Mouse (Mus musculus) cerebellum, adult 18-20 months (tissue): Measurements from ENCODE around the gene Nedd9.

Source experiments
- DNase-seq, 2 experiments: peaks; one replicate each; pipeline ENCODE4 v3.0.0; 2021

Gene Nedd9

DNA sequence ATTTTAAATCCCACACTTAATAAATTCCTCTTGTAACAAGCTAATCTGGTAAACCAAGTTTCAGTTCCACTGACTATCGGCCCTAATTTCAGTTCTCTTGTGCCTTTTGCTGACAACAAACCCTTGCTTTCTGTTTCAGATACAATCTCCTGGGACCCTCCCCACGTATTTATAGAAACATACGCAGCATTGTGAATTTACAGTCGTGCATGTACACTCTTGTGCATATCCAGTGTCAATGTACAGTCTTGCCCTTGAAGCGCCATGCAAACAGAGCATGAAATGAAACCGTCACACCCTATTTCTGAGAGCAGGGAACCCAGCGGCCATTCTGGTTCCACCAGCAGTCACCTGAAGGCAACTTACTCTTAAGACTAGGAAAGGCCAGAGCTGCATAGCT, 4.4 kb upstream of the Nedd9 start:
- DNase-seq: no peak

DNA sequence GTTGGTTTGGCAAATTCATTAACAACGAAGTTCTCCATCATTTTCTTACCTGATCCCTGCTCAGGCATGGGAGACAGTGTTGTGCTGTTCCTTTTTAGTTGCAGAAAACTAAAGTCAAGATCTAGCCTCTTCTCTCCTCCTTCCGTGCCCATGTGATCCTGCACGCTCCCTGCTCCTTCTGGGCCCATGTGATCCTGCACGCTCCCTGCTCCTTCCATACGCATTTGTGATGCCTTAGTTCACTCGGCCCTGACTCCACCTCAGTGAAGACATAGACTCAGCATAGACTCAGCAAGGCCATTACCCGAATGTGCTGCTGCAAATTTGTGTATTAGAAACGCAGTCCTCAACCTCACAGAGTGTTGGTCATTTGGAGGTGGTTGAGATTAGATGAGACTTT, 3.1 kb upstream of the Nedd9 start:
- no peak for DNase-seq

DNA sequence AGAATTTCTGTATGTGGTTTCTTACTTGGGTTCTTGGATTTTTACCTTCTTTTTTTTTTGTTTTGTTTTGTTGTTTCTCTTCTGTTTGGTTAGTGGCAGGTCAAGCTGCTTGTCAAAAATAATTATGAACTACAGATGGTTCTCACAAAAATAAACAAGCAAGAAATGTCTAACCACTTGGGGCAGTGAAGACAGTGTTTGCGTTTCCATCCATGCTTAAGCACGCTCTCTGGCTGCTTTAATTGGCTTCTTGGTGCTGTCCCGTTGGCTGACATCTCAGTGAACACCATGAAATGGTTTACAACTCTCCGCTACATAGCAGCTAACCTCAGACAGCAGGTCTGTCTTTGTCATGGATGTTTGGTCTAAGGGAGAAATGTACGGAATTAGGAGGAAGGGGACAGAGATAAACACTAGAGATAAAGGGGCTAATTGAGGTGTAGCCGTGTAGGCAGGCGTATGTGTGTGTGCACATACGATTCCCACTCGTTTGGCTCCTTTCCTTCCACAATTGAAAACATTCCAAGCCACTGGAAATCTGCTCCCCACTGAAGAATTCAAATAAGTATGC, 2.6 kb upstream of the Nedd9 start:
- no peak for DNase-seq

DNA sequence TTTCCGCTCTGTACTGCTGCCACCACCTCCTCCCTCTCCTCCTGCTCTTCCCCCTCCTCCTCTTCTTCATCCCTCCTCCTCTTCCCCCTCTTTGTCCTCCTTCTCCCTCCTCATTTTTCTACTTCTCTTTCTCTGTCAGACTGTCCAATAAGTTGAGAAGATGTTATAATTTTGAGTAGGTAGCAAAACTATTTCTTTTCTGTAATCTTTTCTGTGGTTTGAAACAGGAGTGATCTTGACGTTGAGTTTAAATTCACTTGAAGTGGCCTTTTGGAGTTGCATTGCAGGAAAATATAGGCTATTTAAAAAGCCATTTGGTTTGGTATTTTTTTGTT, 214 bp upstream of the Nedd9 start:
- no peak for DNase-seq

DNA sequence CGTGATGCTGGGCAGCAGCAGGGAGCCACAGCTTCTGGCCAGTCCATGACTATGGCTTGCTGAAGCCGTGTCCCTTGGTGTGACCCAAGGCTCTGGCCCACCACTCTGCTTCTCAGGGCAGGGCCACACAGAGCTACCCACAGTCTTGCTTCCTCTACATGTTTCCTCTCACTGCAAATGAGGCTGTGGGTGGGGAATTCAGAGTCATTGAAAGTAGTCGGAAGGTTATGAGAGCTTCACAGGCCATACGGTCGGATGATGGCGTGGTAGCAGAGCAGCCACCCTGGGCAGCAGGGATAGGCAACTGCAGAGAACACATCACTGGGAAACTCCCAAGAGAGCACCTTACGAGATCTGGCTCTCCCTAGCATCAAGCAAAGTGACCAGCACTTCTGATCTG, 3.2 kb downstream of the Nedd9 start:
- DNase-seq: no peak

DNA sequence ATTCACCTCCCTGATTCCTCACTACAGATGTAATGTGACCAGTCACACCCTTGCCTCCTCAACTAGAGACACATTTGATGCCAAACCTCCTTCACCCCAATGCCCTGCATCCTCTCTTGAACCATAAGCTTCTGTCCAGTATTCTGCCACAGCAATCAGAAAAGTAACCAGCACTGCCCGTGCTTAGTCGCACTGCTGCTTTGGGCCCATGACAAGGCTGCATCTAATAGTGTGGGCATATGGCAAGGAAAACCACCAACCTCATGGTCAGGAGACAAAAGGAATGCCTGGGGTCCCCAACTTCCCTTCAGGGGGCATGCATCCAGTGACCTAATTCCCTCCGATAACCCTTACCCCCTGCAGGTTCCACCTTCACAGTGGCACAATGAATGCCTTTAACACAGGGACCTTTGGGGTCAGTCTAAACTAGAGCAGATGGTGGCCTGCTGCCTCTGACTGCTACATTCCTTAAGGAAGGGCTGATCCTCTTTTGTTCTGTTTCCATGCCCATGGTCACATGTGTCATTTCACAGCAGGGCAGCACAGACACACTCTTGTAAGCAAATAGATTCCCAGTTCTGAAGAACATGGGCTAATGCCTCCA, 4.7 kb downstream of the Nedd9 start:
- no peak for DNase-seq

DNA sequence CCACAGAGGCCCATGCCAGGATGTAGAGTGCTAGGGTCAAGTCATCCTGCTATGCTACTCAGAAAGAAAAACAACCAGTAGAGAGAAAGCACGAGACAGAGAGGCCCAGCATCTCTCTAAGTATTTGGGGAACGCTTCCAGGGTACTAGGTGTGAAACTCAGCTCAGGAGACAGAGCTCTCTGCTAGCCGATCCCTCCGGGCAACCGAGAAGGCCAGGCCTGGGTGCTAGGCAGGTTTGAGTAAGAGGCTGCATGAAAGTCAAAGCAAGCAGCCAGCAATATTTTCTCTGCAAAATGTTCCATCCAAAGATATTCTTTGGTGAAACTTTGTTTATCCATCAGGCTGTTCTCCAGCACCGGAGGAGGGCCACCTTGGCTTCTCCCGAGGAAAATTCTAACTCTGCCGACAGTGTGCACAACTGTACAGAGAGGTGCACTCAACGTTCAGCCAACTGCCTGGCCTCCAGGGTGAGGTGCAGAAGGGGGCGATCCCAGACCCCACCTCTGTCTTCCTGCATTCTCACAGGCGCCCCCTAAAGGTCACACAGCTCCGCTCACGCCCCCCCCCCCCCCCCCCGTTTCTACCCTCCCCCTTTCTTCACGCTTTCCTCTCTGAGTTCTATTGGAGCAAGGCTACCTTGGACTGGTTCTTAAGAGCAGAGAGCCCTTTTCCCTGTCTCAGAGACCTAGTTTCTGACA, 7.3 kb downstream of the Nedd9 start:
- DNase-seq: no peak

DNA sequence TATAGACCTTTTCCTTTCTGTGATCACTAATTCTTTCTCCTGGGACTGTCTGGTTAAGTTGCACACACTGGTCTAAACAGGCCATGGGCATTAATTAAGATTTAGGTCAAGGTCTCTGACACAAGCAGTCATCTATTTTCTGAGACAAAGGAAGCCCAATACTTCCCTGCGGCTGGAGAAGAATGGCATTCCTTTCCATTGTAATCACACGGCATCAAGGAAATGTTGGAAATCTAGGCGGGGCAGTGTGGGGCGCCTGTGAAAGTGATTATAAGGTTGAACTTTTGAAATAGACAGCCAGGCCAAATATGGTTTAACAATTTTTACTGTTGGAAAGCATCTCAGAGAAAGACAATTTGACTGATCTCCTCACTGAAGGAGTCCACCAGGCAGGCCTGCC, 10.9 kb downstream of the Nedd9 start:
- no peak for DNase-seq

DNA sequence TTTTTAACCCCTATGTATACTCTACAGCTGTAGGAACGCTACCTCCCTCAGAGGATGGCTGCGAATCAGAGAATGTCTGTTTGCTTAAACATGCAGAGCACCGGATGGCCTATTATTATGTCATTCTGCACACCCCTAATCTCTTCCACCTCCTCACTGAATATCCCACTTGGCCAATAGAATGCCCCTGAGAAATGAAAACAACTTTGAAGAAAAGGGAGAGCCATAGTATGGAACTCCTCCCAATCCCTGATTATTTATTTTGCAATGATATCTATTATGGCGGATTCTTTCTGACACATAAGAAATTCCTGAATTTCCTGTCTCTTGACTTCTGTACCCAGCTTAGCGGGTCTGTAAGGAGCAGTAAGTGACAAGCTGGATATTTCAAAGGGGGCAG, 12.8 kb downstream of the Nedd9 start:
- no peak for DNase-seq

DNA sequence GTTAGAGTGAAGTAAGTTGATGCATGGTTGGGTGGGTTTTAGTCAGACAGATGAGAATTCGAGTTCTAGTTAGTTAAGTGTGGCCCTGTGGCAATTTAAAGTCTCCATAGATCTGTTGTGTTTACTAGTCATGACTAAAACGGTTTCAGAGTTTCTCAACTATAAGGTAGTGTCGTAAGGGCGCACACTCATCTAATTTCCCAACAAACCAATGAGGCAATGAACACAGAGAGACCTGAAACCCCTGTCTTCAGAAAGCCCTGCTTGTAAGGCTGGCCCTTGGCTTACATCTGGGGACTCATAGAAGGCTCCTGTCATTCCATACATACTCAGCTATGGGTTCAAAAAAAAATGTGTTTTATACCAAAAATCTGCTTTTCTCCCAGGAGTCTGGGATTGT, 13.7 kb downstream of the Nedd9 start:
- no peak for DNase-seq

DNA sequence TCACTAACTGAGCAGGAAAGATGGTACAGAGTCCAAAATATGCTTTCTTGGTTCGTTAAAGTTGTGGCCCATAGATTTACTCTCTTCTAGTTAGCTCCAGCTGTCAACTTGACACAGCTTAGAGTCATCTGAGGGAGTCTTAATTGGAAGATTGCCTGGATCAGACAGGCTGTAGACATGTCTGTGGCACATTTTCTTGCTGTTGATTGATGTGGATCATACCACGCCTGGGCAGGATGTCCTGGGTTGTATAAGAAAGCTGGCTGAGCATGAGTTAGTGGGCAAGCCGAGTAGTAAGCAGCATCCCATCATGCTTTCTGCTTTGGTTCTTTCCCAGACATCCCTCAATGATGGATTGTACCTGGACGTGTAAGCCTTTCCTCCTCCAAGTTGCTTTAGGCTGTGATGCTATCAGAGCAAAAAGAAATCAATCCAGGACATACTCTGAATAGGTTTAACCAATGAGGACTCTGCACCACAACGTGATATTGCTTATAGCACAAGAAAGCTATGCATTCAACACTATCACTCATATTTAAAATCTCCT, 14.2 kb downstream of the Nedd9 start:
- no peak for DNase-seq

DNA sequence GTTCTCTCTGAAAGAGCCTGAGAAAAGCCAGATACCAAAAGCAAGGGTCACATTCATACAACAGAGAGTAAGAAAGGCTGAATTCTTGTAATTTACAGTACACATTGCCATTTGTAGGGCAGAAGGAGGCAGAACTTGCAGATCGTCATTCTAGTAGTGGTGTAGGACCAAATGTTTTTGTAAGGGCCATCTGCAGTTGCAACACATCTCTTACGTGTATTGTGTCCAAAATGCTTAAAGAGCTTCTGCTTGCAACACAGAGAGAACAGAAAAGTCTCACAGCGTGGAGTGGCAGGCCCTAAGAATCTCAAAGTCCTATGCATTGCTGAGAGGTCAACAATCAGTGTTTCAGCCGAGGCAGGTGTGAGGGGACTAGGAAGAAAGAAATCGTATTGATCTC, 18.9 kb downstream of the Nedd9 start:
- DNase-seq: no peak

DNA sequence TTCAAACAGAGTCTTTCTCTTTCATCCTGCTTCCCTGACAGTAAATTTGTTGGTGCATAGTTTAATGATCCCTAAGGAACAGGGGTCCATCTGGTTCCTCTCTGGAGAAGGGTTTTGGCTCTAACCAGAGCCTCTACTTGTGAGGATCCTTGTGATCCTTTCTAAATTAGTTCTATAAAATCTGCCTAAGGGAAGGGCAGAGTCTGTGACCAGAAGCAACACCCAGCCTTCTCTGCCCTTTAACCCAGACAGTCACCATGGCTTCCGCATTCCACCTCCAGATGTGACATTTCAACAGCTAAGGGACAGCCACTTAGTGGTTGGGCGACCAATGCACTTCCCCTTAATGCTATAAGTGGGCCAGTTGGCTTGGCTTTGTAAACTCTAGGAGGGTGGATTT, 20.1 kb downstream of the Nedd9 start:
- no peak for DNase-seq

DNA sequence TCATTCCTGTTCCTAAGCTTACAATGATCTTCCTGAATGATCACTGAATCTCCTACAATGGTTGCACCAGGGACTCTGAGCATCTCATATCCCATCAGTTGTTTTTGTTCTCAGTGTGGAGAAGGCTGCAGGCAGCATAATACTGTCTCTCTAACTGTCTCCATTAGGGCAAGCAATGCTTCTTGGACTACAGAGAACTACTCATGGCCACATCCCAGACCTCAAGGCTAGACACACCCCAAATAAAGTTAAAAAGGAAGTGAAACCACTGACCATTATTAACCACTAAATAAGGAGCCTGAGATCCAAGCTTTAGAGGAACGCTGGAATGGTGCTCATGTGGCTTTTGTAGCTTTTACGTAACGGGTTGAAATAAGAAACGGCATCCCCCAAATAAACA, 20.5 kb downstream of the Nedd9 start:
- no peak for DNase-seq

DNA sequence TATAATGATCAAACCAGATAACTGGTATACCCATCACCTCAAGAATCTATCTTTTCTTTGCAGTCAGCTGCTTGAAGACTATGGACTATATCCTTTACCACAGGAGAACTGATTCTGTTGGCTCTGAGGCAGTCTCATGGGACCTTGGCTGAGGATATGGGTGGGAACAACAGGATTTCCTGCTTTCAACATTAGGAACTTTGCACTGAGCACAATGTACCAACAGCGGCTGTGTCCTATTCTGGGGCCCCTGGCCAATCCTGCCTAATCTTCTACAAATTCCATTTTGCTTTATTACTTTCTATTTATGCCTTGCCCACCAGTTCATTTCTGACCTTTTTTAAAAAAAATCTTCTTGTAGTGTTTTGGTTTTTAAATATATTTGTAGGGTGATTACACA, 21.0 kb downstream of the Nedd9 start:
- no peak for DNase-seq

DNA sequence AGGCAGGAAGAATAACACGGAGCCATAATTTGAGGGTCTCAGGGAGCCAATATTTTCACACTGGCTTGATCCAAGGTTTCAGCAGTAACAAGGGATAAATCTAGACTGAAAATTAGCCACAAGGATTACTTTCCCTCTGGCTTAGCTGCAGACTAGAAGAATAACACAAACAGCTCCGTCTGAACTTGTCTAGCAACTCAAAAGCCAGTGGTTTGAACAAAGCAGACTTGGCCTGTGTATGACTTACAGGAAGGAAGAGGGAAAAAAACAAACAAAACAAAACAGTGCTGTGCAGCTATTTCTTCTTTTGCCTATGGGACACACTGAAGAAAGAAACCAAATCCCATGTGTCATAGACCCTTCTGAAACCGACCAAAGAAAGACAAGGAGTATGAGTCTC, 25.7 kb downstream of the Nedd9 start:
- no peak for DNase-seq

DNA sequence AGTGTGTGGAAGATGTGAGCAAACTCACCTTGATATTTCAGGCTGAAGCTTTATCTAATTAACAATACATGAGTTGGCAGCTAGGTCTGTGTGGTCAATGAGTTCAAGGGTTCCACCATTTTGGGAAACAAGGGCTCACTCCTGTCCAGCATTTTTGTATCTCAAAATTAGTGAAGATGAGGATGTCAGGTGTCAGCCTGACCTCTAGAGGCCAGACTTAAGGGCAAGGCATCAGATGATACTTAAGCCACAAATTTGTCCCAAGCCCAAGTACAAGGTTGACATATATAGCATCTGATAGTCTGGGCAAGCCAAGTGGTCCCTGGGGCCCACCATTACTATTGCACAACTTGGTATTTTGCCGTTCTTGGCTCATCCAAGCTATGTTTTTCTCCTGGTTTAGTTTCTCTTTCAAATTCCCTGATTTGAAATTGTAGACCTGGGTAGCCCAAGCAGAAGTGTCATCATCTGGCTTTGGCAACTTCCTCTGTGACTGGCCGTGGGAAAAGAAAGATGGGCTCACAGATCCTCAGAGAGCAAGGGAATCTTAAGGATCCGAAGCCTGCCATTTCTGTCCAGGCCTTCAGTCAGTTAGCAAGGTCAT, 27.4 kb downstream of the Nedd9 start:
- DNase-seq: no peak

DNA sequence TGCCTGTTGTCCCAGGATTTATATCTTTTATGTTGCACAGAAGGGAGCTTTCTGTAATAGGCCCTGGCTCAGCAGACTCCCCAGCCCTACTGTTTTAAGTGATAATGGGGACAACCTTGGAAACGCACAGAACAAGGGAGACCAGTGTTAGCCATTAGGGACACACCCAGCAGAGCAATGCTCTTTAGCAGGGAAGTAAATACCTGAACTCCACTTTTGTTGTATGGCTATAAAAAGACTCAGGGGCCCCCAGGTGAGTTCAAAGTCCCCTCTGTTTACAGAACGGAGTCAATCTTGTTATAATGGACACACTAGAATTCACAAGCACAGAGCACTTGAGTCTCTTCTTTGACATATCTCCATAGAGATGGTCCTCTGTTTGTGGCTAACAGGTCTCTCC, 28.5 kb downstream of the Nedd9 start:
- no peak for DNase-seq

DNA sequence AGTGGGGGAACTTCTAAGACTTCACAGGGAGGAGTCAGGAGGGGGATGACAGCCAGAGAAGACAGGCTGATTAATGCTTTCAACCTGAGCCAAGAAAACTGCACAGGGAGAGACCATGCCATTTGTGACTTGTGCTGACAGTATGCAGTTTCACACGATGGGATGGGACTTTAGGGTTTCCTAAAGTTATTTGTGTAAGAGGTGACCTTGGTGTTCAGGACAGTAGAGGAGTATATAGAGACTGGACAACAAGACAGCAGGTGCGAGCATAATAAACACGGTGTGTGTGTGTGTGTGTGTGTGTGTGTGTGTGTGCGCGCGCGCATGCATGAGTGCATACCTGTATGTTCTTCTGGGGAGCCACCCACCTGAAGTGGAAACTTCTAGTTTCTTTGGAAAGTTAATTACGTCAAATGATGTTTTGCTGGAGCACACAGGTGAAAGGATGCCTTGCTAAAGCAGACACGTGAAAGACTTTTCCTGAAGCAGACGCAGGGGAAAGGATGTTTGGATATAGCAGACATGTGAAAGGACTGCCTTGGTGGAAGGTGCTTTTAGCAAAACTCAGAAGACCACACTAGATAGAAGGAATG, 29.3 kb downstream of the Nedd9 start:
- no peak for DNase-seq

DNA sequence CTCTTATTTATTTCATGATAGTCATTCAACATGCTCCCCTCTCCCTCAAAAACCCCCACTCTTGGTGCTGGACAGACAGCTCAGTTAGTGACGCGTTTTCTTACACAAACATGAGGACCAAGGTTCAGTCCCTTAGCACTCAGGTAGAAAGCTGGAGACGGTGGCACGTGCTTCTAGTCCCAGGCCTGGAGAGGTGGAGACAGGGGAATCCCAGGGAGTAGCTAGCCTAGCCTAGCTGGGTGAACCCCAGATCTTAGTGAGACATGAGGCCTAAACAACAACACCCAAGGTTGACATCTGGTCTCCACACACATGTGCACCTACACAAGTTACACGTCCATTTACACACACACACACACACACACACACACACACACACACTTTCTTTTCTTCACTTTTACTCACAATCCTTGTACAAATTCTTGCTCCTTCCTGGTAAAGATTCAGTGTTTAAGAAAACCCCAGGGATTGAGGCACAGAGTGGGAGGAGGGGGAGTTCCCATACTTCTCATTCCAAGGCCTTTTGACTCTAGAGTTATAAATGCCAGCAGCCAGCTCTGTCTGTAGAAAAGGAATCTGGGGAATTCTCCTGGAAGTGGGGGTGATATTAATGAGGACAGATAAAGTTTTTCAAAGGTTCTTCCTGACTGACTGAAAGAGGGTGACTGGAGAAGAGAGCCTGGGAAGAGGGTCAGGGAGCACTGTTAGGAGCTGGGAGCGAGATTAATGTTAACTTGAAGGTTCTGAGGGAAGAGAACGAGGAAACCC, 29.9 kb downstream of the Nedd9 start:
- DNase-seq: no peak

DNA sequence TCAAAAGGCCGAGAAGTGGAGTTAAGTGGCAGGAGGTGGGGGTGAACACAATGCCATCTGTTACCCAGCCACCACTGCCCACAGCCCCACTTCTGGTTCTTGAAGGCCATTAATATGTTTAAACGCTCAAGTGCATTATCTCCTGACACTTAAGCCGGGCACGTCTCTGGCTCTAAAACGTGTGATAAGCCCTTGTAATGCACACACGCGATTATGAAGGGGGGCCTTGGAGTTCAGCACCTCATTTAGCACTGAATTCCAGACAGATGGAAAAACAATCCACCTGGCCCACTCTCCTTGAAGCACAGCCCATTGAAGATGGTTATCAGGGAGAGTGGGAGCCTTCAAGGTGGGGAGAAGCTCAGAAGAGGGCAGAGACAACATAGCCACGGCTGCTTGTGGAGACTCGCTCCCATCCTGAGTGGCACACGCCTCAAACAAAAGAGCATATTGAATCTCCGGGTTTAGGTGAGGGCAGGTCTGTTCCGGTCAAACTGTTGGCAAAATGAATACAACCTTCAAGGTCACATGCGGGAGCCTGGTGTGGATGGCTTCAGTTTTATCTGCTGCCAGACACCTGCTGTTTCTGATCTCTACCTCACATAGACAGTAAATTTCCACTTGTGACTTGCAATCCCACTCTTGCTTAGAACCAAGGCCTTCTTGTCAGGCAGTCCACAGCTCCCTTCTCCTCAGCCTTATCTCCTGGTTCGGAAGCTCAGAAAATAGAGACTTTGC, 30.7 kb downstream of the Nedd9 start:
- no peak for DNase-seq
